Mouse (Mus musculus): ENCODE data around the gene Wwox. TPM values are rescaled to one million over a fixed set of nuclear protein-coding genes. Genes with fewer than 3 reads are reported as not detected.

Gene Wwox
- polyA plus RNA-seq, 1 experiment: 11.3 TPM

GRCm38 (mm10) chr8:115110423-115110822 lies 671.0 kb downstream of the Wwox start:
- H3K9me3 ChIP-seq (replicated peaks; ENCODE audit: control insufficient read depth, insufficient read depth, low read length, poor library complexity, severe bottlenecking): no peaks in the 10 kb centered on the region
- no peak overlapping the region for H3K4me3 ChIP-seq (ENCODE audit: low read depth, low read length)
- H3K4me1 ChIP-seq (ENCODE audit: control insufficient read depth, insufficient read depth, low read length): no peaks in the 10 kb centered on the region
- H3K36me3 ChIP-seq (ENCODE audit: control insufficient read depth, insufficient read depth, low read length, poor library complexity, severe bottlenecking): no peaks in the 10 kb centered on the region
- no peak overlapping the region for H3K9ac ChIP-seq (ENCODE audit: low read depth, poor library complexity, severe bottlenecking)
- H3K27me3 ChIP-seq (ENCODE audit: control insufficient read depth, insufficient read depth, low read length, poor library complexity, severe bottlenecking): peaks cover 2% of the 10 kb centered on the region; the same call in 1 of the 2 replicates
- no peak for TF ChIP-seq CTCF (IDR thresholded peaks at IDR 0.05; ENCODE audit: low read depth, low read length)
- TF ChIP-seq EP300 (IDR thresholded peaks at IDR 0.05; ENCODE audit: insufficient read depth, low read depth, low read length): no peak
- TF ChIP-seq POLR2A (IDR thresholded peaks at IDR 0.05; ENCODE audit: insufficient read depth, low read length): no peak
- H3K27ac ChIP-seq (ENCODE audit: insufficient read depth, low read length): no peak overlapping the region

GRCm38 (mm10) chr8:115112062-115112461 lies 672.6 kb downstream of the Wwox start:
- Histone ChIP-seq H3K27me3 (ENCODE audit: control insufficient read depth, insufficient read depth, low read length, poor library complexity, severe bottlenecking) (no peaks in the 10 kb centered on the region), H3K4me3 (ENCODE audit: low read depth, low read length) (no peak overlapping the region), H3K9ac (ENCODE audit: low read depth, poor library complexity, severe bottlenecking) (no peak overlapping the region), H3K27ac (ENCODE audit: insufficient read depth, low read length) (no peak overlapping the region), H3K36me3 (ENCODE audit: control insufficient read depth, insufficient read depth, low read length, poor library complexity, severe bottlenecking) (no peaks in the 10 kb centered on the region), H3K4me1 (ENCODE audit: control insufficient read depth, insufficient read depth, low read length) (no peaks in the 10 kb centered on the region), H3K9me3 (replicated peaks; ENCODE audit: control insufficient read depth, insufficient read depth, low read length, poor library complexity, severe bottlenecking) (no peaks in the 10 kb centered on the region)
- TF ChIP-seq CTCF (IDR thresholded peaks at IDR 0.05; ENCODE audit: low read depth, low read length): no peak
- TF ChIP-seq EP300 (IDR thresholded peaks at IDR 0.05; ENCODE audit: insufficient read depth, low read depth, low read length): no peak
- TF ChIP-seq POLR2A (IDR thresholded peaks at IDR 0.05; ENCODE audit: insufficient read depth, low read length): no peak

DNA sequence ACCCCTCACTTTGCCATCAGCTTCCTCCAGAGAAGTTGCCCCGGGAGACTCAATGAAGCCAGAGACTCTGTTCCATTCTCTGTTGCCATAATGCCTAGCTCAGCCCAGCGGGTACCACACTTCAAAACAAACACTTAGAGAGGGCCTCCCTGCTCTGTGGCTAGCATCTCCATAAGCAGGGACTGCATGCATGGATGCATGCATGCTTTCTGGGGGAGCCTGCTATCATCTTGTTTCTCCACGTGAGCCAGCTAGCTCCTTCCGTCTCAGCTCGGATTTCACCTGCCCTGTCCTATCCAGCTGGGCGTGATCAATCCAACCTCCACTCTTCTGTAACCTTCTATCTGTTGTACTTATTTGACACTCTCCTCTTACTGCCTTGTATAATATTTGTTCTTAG lies 675.0 kb downstream of the Wwox start:
- Histone ChIP-seq H3K27me3 (ENCODE audit: control insufficient read depth, insufficient read depth, low read length, poor library complexity, severe bottlenecking) (no peaks in the 10 kb centered on the region), H3K4me3 (ENCODE audit: low read depth, low read length) (no peak overlapping the region), H3K9me3 (replicated peaks; ENCODE audit: control insufficient read depth, insufficient read depth, low read length, poor library complexity, severe bottlenecking) (no peaks in the 10 kb centered on the region), H3K9ac (ENCODE audit: low read depth, poor library complexity, severe bottlenecking) (no peak overlapping the region), H3K4me1 (ENCODE audit: control insufficient read depth, insufficient read depth, low read length) (no peaks in the 10 kb centered on the region), H3K27ac (ENCODE audit: insufficient read depth, low read length) (no peak overlapping the region), H3K36me3 (ENCODE audit: control insufficient read depth, insufficient read depth, low read length, poor library complexity, severe bottlenecking) (no peaks in the 10 kb centered on the region)
- no peak for TF ChIP-seq CTCF (IDR thresholded peaks at IDR 0.05; ENCODE audit: low read depth, low read length)
- TF ChIP-seq POLR2A (IDR thresholded peaks at IDR 0.05; ENCODE audit: insufficient read depth, low read length): no peak
- no peak for TF ChIP-seq EP300 (IDR thresholded peaks at IDR 0.05; ENCODE audit: insufficient read depth, low read depth, low read length)

- H3K4me3 ChIP-seq (ENCODE audit: low read depth, low read length): no peak overlapping the region
- H3K4me1 ChIP-seq (ENCODE audit: control insufficient read depth, insufficient read depth, low read length): no peaks in the 10 kb centered on the region
- H3K9me3 ChIP-seq (replicated peaks; ENCODE audit: control insufficient read depth, insufficient read depth, low read length, poor library complexity, severe bottlenecking): no peaks in the 10 kb centered on the region; the same call in 1 of the 2 replicates
- peaks cover 1% of the 10 kb centered on the region; the same call in 1 of the 2 replicates for H3K27me3 ChIP-seq (ENCODE audit: control insufficient read depth, insufficient read depth, low read length, poor library complexity, severe bottlenecking)
- TF ChIP-seq EP300 (IDR thresholded peaks at IDR 0.05; ENCODE audit: insufficient read depth, low read depth, low read length): no peak
- TF ChIP-seq POLR2A (IDR thresholded peaks at IDR 0.05; ENCODE audit: insufficient read depth, low read length): no peak
- no peak for TF ChIP-seq CTCF (IDR thresholded peaks at IDR 0.05; ENCODE audit: low read depth, low read length)
- H3K36me3 ChIP-seq (ENCODE audit: control insufficient read depth, insufficient read depth, low read length, poor library complexity, severe bottlenecking): no peaks in the 10 kb centered on the region
- no peak overlapping the region for H3K27ac ChIP-seq (ENCODE audit: insufficient read depth, low read length)
- H3K9ac ChIP-seq (ENCODE audit: low read depth, poor library complexity, severe bottlenecking): no peak overlapping the region
Observed at GRCm38 (mm10) chr8:115126081-115126480, 686.6 kb downstream of the Wwox start.

DNA sequence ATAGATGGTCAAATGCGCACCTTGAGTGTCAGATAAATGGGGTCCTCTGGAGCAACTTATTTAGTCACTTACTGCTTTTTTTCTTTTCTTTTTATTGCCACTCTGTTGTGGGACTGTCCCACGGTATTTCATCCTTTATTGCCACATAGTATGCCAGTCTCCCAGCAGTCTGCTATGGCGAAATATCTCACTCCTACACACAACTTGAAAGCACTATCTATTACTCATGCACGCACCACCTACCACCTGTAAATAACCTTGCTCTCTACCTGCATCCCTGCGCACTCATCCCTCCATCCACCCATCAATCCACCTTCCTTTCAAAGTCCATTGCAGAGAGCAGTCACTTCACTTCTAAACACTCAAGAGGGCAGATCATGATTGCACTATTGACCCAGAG lies 687.2 kb downstream of the Wwox start:
- H3K4me3 ChIP-seq (ENCODE audit: low read depth, low read length): no peak overlapping the region
- H3K27ac ChIP-seq (ENCODE audit: insufficient read depth, low read length): no peak overlapping the region
- TF ChIP-seq CTCF (IDR thresholded peaks at IDR 0.05; ENCODE audit: low read depth, low read length) (no peak), POLR2A (IDR thresholded peaks at IDR 0.05; ENCODE audit: insufficient read depth, low read length) (no peak), EP300 (IDR thresholded peaks at IDR 0.05; ENCODE audit: insufficient read depth, low read depth, low read length) (no peak)
- H3K9me3 ChIP-seq (replicated peaks; ENCODE audit: control insufficient read depth, insufficient read depth, low read length, poor library complexity, severe bottlenecking): no peaks in the 10 kb centered on the region; the same call in 1 of the 2 replicates
- no peak overlapping the region for H3K9ac ChIP-seq (ENCODE audit: low read depth, poor library complexity, severe bottlenecking)
- peaks cover 3% of the 10 kb centered on the region; the same call in 1 of the 2 replicates for H3K27me3 ChIP-seq (ENCODE audit: control insufficient read depth, insufficient read depth, low read length, poor library complexity, severe bottlenecking)
- no peaks in the 10 kb centered on the region for H3K36me3 ChIP-seq (ENCODE audit: control insufficient read depth, insufficient read depth, low read length, poor library complexity, severe bottlenecking)
- no peaks in the 10 kb centered on the region for H3K4me1 ChIP-seq (ENCODE audit: control insufficient read depth, insufficient read depth, low read length)

DNA sequence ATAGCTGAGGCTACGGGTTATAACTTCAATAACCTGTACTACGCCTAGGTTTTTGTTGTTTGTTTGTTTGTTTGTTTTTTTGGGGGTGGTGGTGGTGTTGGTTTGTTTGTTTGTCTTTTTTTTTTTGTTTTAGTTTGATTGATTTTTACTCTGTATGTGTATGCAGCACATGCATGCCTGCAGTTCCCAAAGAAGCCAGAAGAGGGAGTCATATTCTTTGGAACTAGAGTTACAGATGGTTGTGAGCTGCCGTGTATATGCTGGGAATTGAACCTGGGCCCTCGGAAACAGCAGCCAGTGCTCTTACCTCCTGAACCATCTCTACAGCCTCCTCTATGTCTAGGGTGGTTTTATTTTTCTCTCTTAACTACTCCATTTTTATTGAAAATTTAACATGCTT lies 689.9 kb downstream of the Wwox start:
- H3K4me3 ChIP-seq (ENCODE audit: low read depth, low read length): no peak overlapping the region
- no peaks in the 10 kb centered on the region; the same call in 1 of the 2 replicates for H3K9me3 ChIP-seq (replicated peaks; ENCODE audit: control insufficient read depth, insufficient read depth, low read length, poor library complexity, severe bottlenecking)
- no peak overlapping the region for H3K9ac ChIP-seq (ENCODE audit: low read depth, poor library complexity, severe bottlenecking)
- no peaks in the 10 kb centered on the region for H3K36me3 ChIP-seq (ENCODE audit: control insufficient read depth, insufficient read depth, low read length, poor library complexity, severe bottlenecking)
- TF ChIP-seq CTCF (IDR thresholded peaks at IDR 0.05; ENCODE audit: low read depth, low read length) (no peak), POLR2A (IDR thresholded peaks at IDR 0.05; ENCODE audit: insufficient read depth, low read length) (no peak), EP300 (IDR thresholded peaks at IDR 0.05; ENCODE audit: insufficient read depth, low read depth, low read length) (no peak)
- no peaks in the 10 kb centered on the region for H3K4me1 ChIP-seq (ENCODE audit: control insufficient read depth, insufficient read depth, low read length)
- peaks cover 5% of the 10 kb centered on the region; the same call in 1 of the 2 replicates for H3K27me3 ChIP-seq (ENCODE audit: control insufficient read depth, insufficient read depth, low read length, poor library complexity, severe bottlenecking)
- H3K27ac ChIP-seq (ENCODE audit: insufficient read depth, low read length): no peak overlapping the region

Measured in ES-Bruce4 (cell line).